8 mouse cellular contexts compared by ENCODE assay signal in the genomic region with DNA sequence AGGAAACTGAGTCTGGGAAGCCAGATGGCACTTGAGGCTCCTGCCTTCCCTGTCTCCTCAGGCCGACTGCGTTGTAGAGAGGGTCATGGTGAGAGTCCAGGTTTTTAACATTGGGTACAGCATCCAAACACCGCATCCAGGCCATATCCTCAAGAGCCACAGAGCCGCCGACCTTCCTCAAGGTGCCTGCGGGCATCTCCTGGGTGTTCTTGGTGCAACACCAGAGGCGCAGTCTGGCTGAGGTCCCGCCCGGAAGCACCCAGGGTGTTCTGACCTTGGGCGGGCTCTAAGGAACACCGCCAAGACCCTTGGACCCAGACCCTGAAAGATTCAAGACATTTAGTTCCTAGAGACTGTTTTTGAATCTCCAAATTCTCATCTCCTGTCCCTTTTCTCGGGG. TPM values are rescaled to one million over a fixed set of nuclear protein-coding genes. Genes with fewer than 3 reads are reported as not detected.
DNase-seq lines count a peak whose midpoint lies in the region; ATAC-seq and TF ChIP-seq lines count a peak whose summit lies in the region.

No protein-coding gene starts in this region.

- no peaks in the 10 kb centered on the region for H3K36me3 ChIP-seq in lung, embryonic 14.5 days (ENCODE audit: insufficient read depth)
- peaks cover 4% of the 10 kb centered on the region for H3K36me3 ChIP-seq in forebrain, embryonic 11.5 days (ENCODE audit: control insufficient read depth, insufficient read depth, low read length)
- H3K36me3 ChIP-seq in kidney, embryonic 16.5 days (ENCODE audit: insufficient read depth, low read length): no peaks in the 10 kb centered on the region
- peaks cover 18% of the 10 kb centered on the region for H3K36me3 ChIP-seq in neural tube, embryonic 12.5 days

- peaks cover 10% of the 10 kb centered on the region for H3K4me1 ChIP-seq in lung, embryonic 14.5 days (ENCODE audit: insufficient read depth)
- peaks cover 22% of the 10 kb centered on the region for H3K4me1 ChIP-seq in forebrain, embryonic 11.5 days (replicated peaks; ENCODE audit: control insufficient read depth, insufficient read depth, low read length)
- peaks cover 53% of the 10 kb centered on the region for H3K4me1 ChIP-seq in kidney, embryonic 16.5 days (ENCODE audit: insufficient read depth, low read length)
- H3K4me1 ChIP-seq in neural tube, embryonic 12.5 days: peaks cover 43% of the 10 kb centered on the region

- no peak for TF ChIP-seq CTCF in lung, embryonic 14.5 days (IDR thresholded peaks at IDR 0.05; ENCODE audit: low read depth)

- 11% methylated on average over 12 of the region's 12 CpGs for WGBS in lung, embryonic 14.5 days
- 7% methylated on average over 12 of the region's 12 CpGs for WGBS in forebrain, embryonic 11.5 days
- 9% methylated on average over 12 of the region's 12 CpGs for WGBS in kidney, embryonic 16.5 days
- WGBS in neural tube, embryonic 12.5 days: 8% methylated on average over 12 of the region's 12 CpGs

- H3K27ac ChIP-seq in lung, embryonic 14.5 days (ENCODE audit: low read depth): no peak overlapping the region
- peak overlapping the region; percentile 82; the same call in 1 of the 2 replicates for H3K27ac ChIP-seq in forebrain, embryonic 11.5 days (ENCODE audit: low read depth, low read length)
- no peak overlapping the region for H3K27ac ChIP-seq in kidney, embryonic 16.5 days (ENCODE audit: low read length)
- H3K27ac ChIP-seq in neural tube, embryonic 12.5 days: peak overlapping the region; percentile 84; the same call in 1 of the 2 replicates

- peak overlapping the region; percentile 97 for H3K4me2 ChIP-seq in lung, embryonic 14.5 days
- peak overlapping the region; percentile 93 for H3K4me2 ChIP-seq in forebrain, embryonic 11.5 days (ENCODE audit: low read depth, low read length, severe bottlenecking)
- H3K4me2 ChIP-seq in kidney, embryonic 16.5 days (replicated peaks; ENCODE audit: low read depth, low read length): peak overlapping the region; percentile 91
- H3K4me2 ChIP-seq in neural tube, embryonic 12.5 days (replicated peaks): peak overlapping the region; percentile 95

- no peak; the same call in 1 of the 2 replicates for ATAC-seq in lung, embryonic 14.5 days (ENCODE audit: insufficient read depth)
- ATAC-seq in forebrain, embryonic 11.5 days (replicated peaks; ENCODE audit: low FRiP score): no peak; the same call in 1 of the 2 replicates
- ATAC-seq in kidney, embryonic 16.5 days (ENCODE audit: low FRiP score, low TSS enrichment): no peak
- ATAC-seq in neural tube, embryonic 12.5 days (ENCODE audit: low FRiP score, low read depth): no peak

- H3K27me3 ChIP-seq in lung, embryonic 14.5 days (ENCODE audit: insufficient read depth, low read length): peaks cover 40% of the 10 kb centered on the region
- peaks cover 6% of the 10 kb centered on the region for H3K27me3 ChIP-seq in forebrain, embryonic 11.5 days (ENCODE audit: control insufficient read depth, insufficient read depth, low read length)
- H3K27me3 ChIP-seq in kidney, embryonic 16.5 days (ENCODE audit: insufficient read depth, low read length): peaks cover 39% of the 10 kb centered on the region
- peaks cover 5% of the 10 kb centered on the region; the same call in 1 of the 2 replicates for H3K27me3 ChIP-seq in neural tube, embryonic 12.5 days (replicated peaks)

- peak overlapping the region; percentile 56 for H3K4me3 ChIP-seq in lung, embryonic 14.5 days (ENCODE audit: low read depth, low read length)
- peak overlapping the region; percentile 91 for H3K4me3 ChIP-seq in forebrain, embryonic 11.5 days (ENCODE audit: low read depth, low read length)
- peak overlapping the region; percentile 59 for H3K4me3 ChIP-seq in kidney, embryonic 16.5 days (ENCODE audit: low read length)
- H3K4me3 ChIP-seq in neural tube, embryonic 12.5 days: peak overlapping the region; percentile 89

- peak overlapping the region; percentile 52; the same call in 1 of the 2 replicates for H3K9ac ChIP-seq in lung, embryonic 14.5 days
- peak overlapping the region; percentile 93 for H3K9ac ChIP-seq in forebrain, embryonic 11.5 days (ENCODE audit: low read length)
- peak overlapping the region; percentile 14; the same call in 1 of the 2 replicates for H3K9ac ChIP-seq in kidney, embryonic 16.5 days (replicated peaks; ENCODE audit: low read length)
- H3K9ac ChIP-seq in neural tube, embryonic 12.5 days: peak overlapping the region; percentile 95

- no peaks in the 10 kb centered on the region for H3K9me3 ChIP-seq in lung, embryonic 14.5 days (ENCODE audit: low read depth, low read length)
- H3K9me3 ChIP-seq in forebrain, embryonic 11.5 days (ENCODE audit: control insufficient read depth, low read length): no peaks in the 10 kb centered on the region
- no peaks in the 10 kb centered on the region for H3K9me3 ChIP-seq in kidney, embryonic 16.5 days (ENCODE audit: low read length)
- H3K9me3 ChIP-seq in neural tube, embryonic 12.5 days: no peaks in the 10 kb centered on the region

- DNase-seq in lung, embryonic 14.5 days: no peak
- no peak for DNase-seq in lung, postnatal 4 days
- DNase-seq in forebrain, embryonic 11.5 days (ENCODE audit: low spot score): no peak
- no peak for DNase-seq in testis, postnatal 10 days (ENCODE audit: low spot score)
- DNase-seq in right cerebral cortex, adult 18-20 months: no peak
- no peak for DNase-seq in ovary, postnatal 36 days (ENCODE audit: low spot score)

RNA-seq across cellular contexts. Expression of gene Ckb, which starts 0.4 kb away (rescaled TPM):
- polyA plus RNA-seq in lung, embryonic 14.5 days (2014; fragmentation: Nextera tagmentation; extraction: Ambion mirVana): 210 and 217 TPM in 2 replicates
- polyA plus RNA-seq in forebrain, embryonic 11.5 days (2014; fragmentation: Nextera tagmentation; extraction: Ambion mirVana): 2,325 and 2,523 TPM in 2 replicates
- 134 and 188 TPM in 2 replicates for polyA plus RNA-seq in kidney, embryonic 16.5 days (2015; fragmentation: Nextera tagmentation; extraction: Ambion mirVana)
- 2,325 and 2,426 TPM in 2 replicates for polyA plus RNA-seq in neural tube, embryonic 12.5 days (2016; fragmentation: Nextera tagmentation; extraction: Ambion mirVana)

RNA-seq across cellular contexts. Expression of gene Trmt61a, which starts 5.3 kb away (rescaled TPM):
- 8.7 and 9.3 TPM in 2 replicates for polyA plus RNA-seq in lung, embryonic 14.5 days (2014; fragmentation: Nextera tagmentation; extraction: Ambion mirVana)
- 12.9 and 15.6 TPM in 2 replicates for polyA plus RNA-seq in forebrain, embryonic 11.5 days (2014; fragmentation: Nextera tagmentation; extraction: Ambion mirVana)
- polyA plus RNA-seq in kidney, embryonic 16.5 days (2015; fragmentation: Nextera tagmentation; extraction: Ambion mirVana): 11.6 and 12.2 TPM in 2 replicates
- polyA plus RNA-seq in neural tube, embryonic 12.5 days (2016; fragmentation: Nextera tagmentation; extraction: Ambion mirVana): 12.0 and 12.1 TPM in 2 replicates

RNA-seq across cellular contexts. Expression of gene Bag5, which starts 40.5 kb away (rescaled TPM):
- polyA plus RNA-seq in lung, embryonic 14.5 days (2014; fragmentation: Nextera tagmentation; extraction: Ambion mirVana): 51.5 and 53.2 TPM in 2 replicates
- polyA plus RNA-seq in forebrain, embryonic 11.5 days (2014; fragmentation: Nextera tagmentation; extraction: Ambion mirVana): 65.2 and 67.7 TPM in 2 replicates
- 52.0 and 59.5 TPM in 2 replicates for polyA plus RNA-seq in kidney, embryonic 16.5 days (2015; fragmentation: Nextera tagmentation; extraction: Ambion mirVana)
- polyA plus RNA-seq in neural tube, embryonic 12.5 days (2016; fragmentation: Nextera tagmentation; extraction: Ambion mirVana): 60.1 and 61.8 TPM in 2 replicates

RNA-seq across cellular contexts. Expression of gene Apopt1, which starts 40.5 kb away (rescaled TPM):
- polyA plus RNA-seq in lung, embryonic 14.5 days (2014; fragmentation: Nextera tagmentation; extraction: Ambion mirVana): 53.3 and 57.3 TPM in 2 replicates
- polyA plus RNA-seq in forebrain, embryonic 11.5 days (2014; fragmentation: Nextera tagmentation; extraction: Ambion mirVana): 55.4 and 55.5 TPM in 2 replicates
- 54.8 TPM in 2 replicates for polyA plus RNA-seq in kidney, embryonic 16.5 days (2015; fragmentation: Nextera tagmentation; extraction: Ambion mirVana)
- polyA plus RNA-seq in neural tube, embryonic 12.5 days (2016; fragmentation: Nextera tagmentation; extraction: Ambion mirVana): 54.6 and 57.3 TPM in 2 replicates

Comparison
In these comparisons a context has a peak if more than half of its experiments do, and no peak if none do; other contexts are left out.
1. H3K27ac ChIP-seq: peak in forebrain, embryonic 11.5 days (single experiment) and neural tube, embryonic 12.5 days (single experiment); none in lung, embryonic 14.5 days (single experiment) and kidney, embryonic 16.5 days (single experiment).
2. H3K9ac ChIP-seq: peak in every context shown above with its lines; median percentile 95 in neural tube, embryonic 12.5 days; 93 in forebrain, embryonic 11.5 days; 52 in lung, embryonic 14.5 days; 14 in kidney, embryonic 16.5 days.
3. RNA of gene Ckb, which starts 0.4 kb away (polyA plus RNA-seq): 2,325 to 2,523 TPM in forebrain, embryonic 11.5 days and 2,325 to 2,426 TPM in neural tube, embryonic 12.5 days; 210 to 217 TPM in lung, embryonic 14.5 days and 134 to 188 TPM in kidney, embryonic 16.5 days; every median in the first group is over 10 times any median in the second.
4. Peak in every context shown above with its lines, with median percentiles within 50 percentile points of each other: H3K4me2 ChIP-seq and H3K4me3 ChIP-seq.